Mouse (Mus musculus) lung, postnatal 0 days (tissue): ENCODE data around the gene Srpk2. TPM values are rescaled to one million over a fixed set of nuclear protein-coding genes. Genes with fewer than 3 reads are reported as not detected.

ENCODE experiments used
- ATAC-seq: fragments of 200-750 bp; cut with Nextera tagmentation; 2 replicates; pipeline ENCODE4 v1.8.0; 2017; ENCODE audit warnings: moderate library complexity
- DNase-seq: peaks from one replicate; pipeline ENCODE4 v3.0.0-alpha.2; 2016; ENCODE audit warnings: low spot score
- H3K27ac ChIP-seq: fragments of 300-500 bp; sonication (generic); 2 replicates; pipeline ENCODE4 v1.5.1; 2014; ENCODE audit warnings: antibody characterized with exemption, mild to moderate bottlenecking, low read length, mixed read lengths
- H3K27me3 ChIP-seq: fragments of 300-500 bp; sonication (generic); replicated peaks from 2 replicates; pipeline ENCODE4 v1.6.1; 2014; ENCODE audit warnings: low read length, mixed read lengths; ENCODE audit not compliant: insufficient read depth
- H3K36me3 ChIP-seq: fragments of 300-500 bp; sonication (generic); 2 replicates; pipeline ENCODE4 v1.6.1; 2014; ENCODE audit warnings: low read length, mixed read lengths; ENCODE audit not compliant: insufficient read depth
- H3K4me1 ChIP-seq: fragments of 300-500 bp; sonication (generic); 2 replicates; pipeline ENCODE4 v1.6.1; 2014; ENCODE audit warnings: antibody characterized with exemption, low read depth, low read length, mixed read lengths; ENCODE audit not compliant: insufficient read depth
- H3K4me2 ChIP-seq: fragments of 300-500 bp; sonication (generic); replicated peaks from 2 replicates; pipeline ENCODE4 v1.6.1; 2014; ENCODE audit warnings: low read depth, mild to moderate bottlenecking, low read length, moderate library complexity, mixed read lengths
- H3K4me3 ChIP-seq: fragments of 300-500 bp; sonication (generic); 2 replicates; pipeline ENCODE4 v1.5.1; 2014; ENCODE audit warnings: low read depth, low read length
- H3K9ac ChIP-seq: fragments of 300-500 bp; sonication (generic); replicated peaks from 2 replicates; pipeline ENCODE4 v1.6.1; 2014; ENCODE audit warnings: low read depth, mild to moderate bottlenecking
- H3K9me3 ChIP-seq: fragments of 300-500 bp; sonication (generic); 2 replicates; pipeline ENCODE4 v1.6.1; 2016; ENCODE audit warnings: low read length, mixed read lengths
- CTCF ChIP-seq: IDR thresholded peaks from 2 replicates; pipeline ENCODE4 v1.5.1; 2016; ENCODE audit warnings: antibody characterized with exemption, mild to moderate bottlenecking
- EP300 ChIP-seq: IDR thresholded peaks from 2 replicates; pipeline ENCODE4 v1.6.1; 2016; ENCODE audit warnings: antibody characterized with exemption, mild to moderate bottlenecking, control low read depth
- WGBS: fragments of 180-500 bp; shearing (Covaris S2); extraction: QIAGEN DNeasy Blood & Tissue Kit; methylation state at CpG from one replicate; pipeline ENCODE4 v1.1.7; 2014; 5-methylcytosine and 5-hydroxymethylcytosine counted together
- polyA plus RNA-seq: library from polyadenylated mRNA; unstranded; fragments of >200 nt; fragmentation: Nextera tagmentation; extraction: Ambion mirVana; gene quantifications from 2 replicates; pipeline ENCODE4 v1.2.1, GENCODE M21; 2015

The Srpk2 gene
- polyA plus RNA-seq, 1 experiment from 2014 or later = 38.1 TPM

DNA sequence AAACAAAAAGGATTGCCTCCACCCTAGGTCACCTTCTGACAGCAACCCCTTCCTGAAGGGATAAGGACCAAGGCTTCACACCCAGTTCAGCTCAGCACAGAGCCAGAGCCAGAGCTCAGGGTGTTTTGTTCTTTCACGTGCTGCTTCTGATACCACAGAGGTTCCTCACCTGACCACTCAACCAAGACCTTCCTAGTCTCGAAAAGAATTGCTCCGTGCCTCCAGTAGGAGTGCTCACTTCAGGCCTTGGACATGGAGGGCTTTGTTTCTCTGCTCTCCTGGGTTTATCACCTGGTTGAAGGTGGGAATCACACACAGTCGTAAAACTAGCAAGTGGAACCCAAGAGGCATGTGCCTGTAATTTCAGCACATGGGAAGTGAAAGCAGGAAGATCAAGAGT is 46.4 kb downstream of the Srpk2 start:
- DNase-seq (no peak), ATAC-seq (no peak)
- 80% methylated on average over 4 of the region's 4 CpGs for WGBS
- Histone ChIP-seq H3K9ac (no peak overlapping the region), H3K9me3 (no peaks in the 10 kb centered on the region), H3K4me3 (no peak overlapping the region), H3K27ac (no peak overlapping the region), H3K27me3 (no peaks in the 10 kb centered on the region), H3K36me3 (no peaks in the 10 kb centered on the region), H3K4me2 (no peak overlapping the region), H3K4me1 (no peaks in the 10 kb centered on the region)
- TF ChIP-seq EP300 = no peak
- no peak for TF ChIP-seq CTCF

GRCm38 (mm10) chr5:23637337-23637736 is 47.1 kb downstream of the Srpk2 start:
- Histone ChIP-seq H3K9ac (no peak overlapping the region), H3K4me1 (no peaks in the 10 kb centered on the region), H3K4me3 (no peak overlapping the region), H3K9me3 (no peaks in the 10 kb centered on the region), H3K27ac (no peak overlapping the region), H3K36me3 (no peaks in the 10 kb centered on the region), H3K27me3 (no peaks in the 10 kb centered on the region), H3K4me2 (no peak overlapping the region)
- ATAC-seq = no peak
- WGBS = 93% methylated on average over 8 of the region's 8 CpGs
- no peak for DNase-seq
- TF ChIP-seq CTCF (no peak), EP300 (no peak)

DNA sequence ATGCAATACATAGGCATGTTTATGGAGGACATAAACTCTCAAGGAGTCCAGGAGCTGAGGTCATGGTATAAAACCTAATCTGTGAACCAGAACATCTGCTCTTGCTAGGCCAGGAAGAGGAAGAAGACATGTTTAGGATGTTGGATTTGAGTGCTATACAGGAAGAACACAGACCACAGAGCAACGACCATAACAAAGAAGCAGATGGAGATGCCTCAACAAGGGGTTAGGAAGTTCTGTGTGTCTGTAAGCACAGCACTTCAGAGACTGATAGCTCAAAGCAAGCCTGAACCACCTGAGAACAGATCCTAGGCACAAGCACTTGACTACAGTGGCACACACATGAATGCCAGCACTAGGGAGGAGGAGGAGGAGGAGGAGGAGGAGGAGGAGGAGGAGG is 52.9 kb downstream of the Srpk2 start:
- no peak overlapping the region for H3K27ac ChIP-seq
- DNase-seq (no peak), ATAC-seq (no peak)
- no peak overlapping the region for H3K4me3 ChIP-seq
- H3K36me3 ChIP-seq = no peaks in the 10 kb centered on the region
- TF ChIP-seq CTCF (no peak), EP300 (no peak)
- H3K9me3 ChIP-seq = no peaks in the 10 kb centered on the region
- WGBS = 27% methylated on average over 1 of the region's 1 CpGs
- H3K27me3 ChIP-seq = no peaks in the 10 kb centered on the region
- no peak overlapping the region for H3K4me2 ChIP-seq
- no peaks in the 10 kb centered on the region for H3K4me1 ChIP-seq
- H3K9ac ChIP-seq = no peak overlapping the region

GRCm38 (mm10) chr5:23627221-23627620 is 57.2 kb downstream of the Srpk2 start:
- H3K4me3 ChIP-seq = no peak overlapping the region
- H3K9me3 ChIP-seq = no peaks in the 10 kb centered on the region
- no peak overlapping the region for H3K9ac ChIP-seq
- H3K27ac ChIP-seq = no peak overlapping the region
- ATAC-seq (peak; percentile 50; the same call in 1 of the 2 replicates), DNase-seq (peak; percentile 41)
- 62% methylated on average over 5 of the region's 5 CpGs for WGBS
- no peaks in the 10 kb centered on the region for H3K4me1 ChIP-seq
- H3K4me2 ChIP-seq = no peak overlapping the region
- H3K36me3 ChIP-seq = no peaks in the 10 kb centered on the region
- H3K27me3 ChIP-seq = no peaks in the 10 kb centered on the region
- no peak for TF ChIP-seq EP300
- TF ChIP-seq CTCF = no peak

GRCm38 (mm10) chr5:23626173-23626572 is 58.2 kb downstream of the Srpk2 start:
- no peak overlapping the region for H3K9ac ChIP-seq
- ATAC-seq (no peak), DNase-seq (no peak)
- no peak overlapping the region for H3K4me2 ChIP-seq
- H3K27me3 ChIP-seq = no peaks in the 10 kb centered on the region
- no peaks in the 10 kb centered on the region for H3K9me3 ChIP-seq
- TF ChIP-seq CTCF (no peak), EP300 (no peak)
- H3K27ac ChIP-seq = no peak overlapping the region
- H3K4me3 ChIP-seq = no peak overlapping the region
- H3K4me1 ChIP-seq = no peaks in the 10 kb centered on the region
- 87% methylated on average over 2 of the region's 2 CpGs for WGBS
- H3K36me3 ChIP-seq = no peaks in the 10 kb centered on the region

GRCm38 (mm10) chr5:23620621-23621020 is 63.8 kb downstream of the Srpk2 start:
- WGBS = 83% methylated on average over 8 of the region's 8 CpGs
- Histone ChIP-seq H3K9me3 (no peaks in the 10 kb centered on the region), H3K27me3 (no peaks in the 10 kb centered on the region), H3K4me1 (no peaks in the 10 kb centered on the region), H3K9ac (no peak overlapping the region), H3K36me3 (no peaks in the 10 kb centered on the region), H3K27ac (no peak overlapping the region), H3K4me2 (no peak overlapping the region), H3K4me3 (no peak overlapping the region)
- DNase-seq (no peak), ATAC-seq (no peak)
- TF ChIP-seq CTCF (no peak), EP300 (no peak)

DNA sequence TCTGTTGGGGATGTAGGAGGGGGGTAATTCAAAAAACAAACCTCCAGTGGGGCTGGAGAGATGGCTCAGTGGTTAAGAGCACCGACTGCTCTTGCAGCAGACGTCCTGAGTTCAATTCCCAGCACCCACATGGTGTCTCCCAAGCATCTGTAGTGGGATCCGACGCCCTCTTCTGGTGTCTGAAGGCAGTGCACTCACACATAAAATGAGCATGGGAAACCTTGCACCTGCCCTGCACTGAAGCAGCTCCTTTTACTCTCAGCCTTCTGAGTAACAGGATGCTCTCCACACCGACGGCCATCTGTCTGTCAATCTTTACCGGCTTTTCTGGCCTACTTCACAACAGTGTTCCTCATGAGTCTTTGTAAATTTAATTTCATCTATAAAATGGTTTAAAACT is 65.8 kb downstream of the Srpk2 start:
- no peak overlapping the region for H3K4me2 ChIP-seq
- TF ChIP-seq CTCF = peak; percentile 12; the same call in 1 of the 2 replicates
- TF ChIP-seq EP300 = no peak
- DNase-seq = no peak
- H3K4me3 ChIP-seq = no peak overlapping the region
- 75% methylated on average over 7 of the region's 7 CpGs for WGBS
- ATAC-seq = no peak
- no peaks in the 10 kb centered on the region for H3K9me3 ChIP-seq
- no peaks in the 10 kb centered on the region for H3K36me3 ChIP-seq
- H3K9ac ChIP-seq = no peak overlapping the region
- H3K27me3 ChIP-seq = no peaks in the 10 kb centered on the region
- no peaks in the 10 kb centered on the region; the same call in 1 of the 2 replicates for H3K4me1 ChIP-seq
- H3K27ac ChIP-seq = no peak overlapping the region
